Mouse (Mus musculus): Measurements from ENCODE around the gene Tor2a. TPM values are rescaled to one million over a fixed set of nuclear protein-coding genes. Genes with fewer than 3 reads are reported as not detected.

Gene Tor2a
- 10 to 100 TPM; 10.7 to 12.1 TPM for total RNA-seq (2021)
- long read RNA-seq, experiment 1, transcript Tor2a-206 (5 exons, 915 nt): minor isoform, 5 of 29 reads
- long read RNA-seq, experiment 1, transcript Tor2a-201 (5 exons, 1,536 nt): major isoform, 20 of 29 reads
- long read RNA-seq, experiment 1, partial matches to known transcripts: 0 of 29 reads
- long read RNA-seq, experiment 1, other reads (novel, unspliced or antisense): 3 of 29 reads
- long read RNA-seq, experiment 2, transcript Tor2a-201 (5 exons, 1,536 nt): major isoform, 13 of 21 reads
- long read RNA-seq, experiment 2, partial matches to known transcripts: 0 of 21 reads
- long read RNA-seq, experiment 2, other reads (novel, unspliced or antisense): 2 of 21 reads

DNA sequence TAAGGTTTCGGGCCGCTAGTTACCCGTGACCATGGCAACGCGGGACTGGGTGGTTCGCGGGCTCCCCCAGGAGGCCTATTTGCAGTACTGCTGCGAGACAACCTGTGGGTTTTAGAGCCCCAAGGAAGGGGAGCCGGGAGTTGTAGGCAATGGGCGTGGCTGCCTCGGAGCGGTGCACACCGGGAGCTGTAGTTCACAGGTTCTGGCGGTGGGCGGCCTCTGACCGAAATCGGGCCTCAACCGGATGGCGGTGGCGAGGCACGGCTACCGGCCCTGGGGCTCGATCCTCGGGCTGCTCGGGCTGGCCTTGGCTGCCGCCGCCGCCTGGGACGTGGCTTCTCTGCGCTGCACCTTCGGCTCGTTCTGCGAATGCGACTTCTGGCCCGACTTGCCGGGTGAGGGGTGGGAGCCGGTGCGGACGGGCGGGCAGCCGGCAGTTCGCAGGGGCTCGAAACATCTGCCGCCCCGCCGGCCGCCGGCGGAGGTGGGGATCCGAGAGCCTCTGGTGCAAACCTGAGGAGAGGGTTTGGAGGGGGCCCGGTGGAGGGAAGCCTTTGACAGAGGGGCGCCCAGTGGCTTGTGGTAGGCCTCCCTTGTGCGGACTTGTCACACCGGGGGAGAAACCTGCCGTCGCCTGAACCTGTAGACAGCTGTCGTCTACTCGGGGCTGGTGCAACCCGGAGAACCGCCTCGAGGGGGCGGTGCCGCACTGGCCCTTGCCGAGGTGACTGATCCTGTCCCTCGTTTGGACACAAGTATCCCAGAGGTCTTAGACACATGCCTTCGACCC, at the start of gene Tor2a:
Gene Tor2a, plus strand, starts transcription at position 179 of the 790 bp plus-strand sequence.
- DNase-seq: peak; percentile 97 to 98
- intact Hi-C loops (cut with DNase I): loop anchor here (1.0 kb wide), 1 partner anchor 44 kb away; the partner anchor contains the start of gene Cdk9

DNA sequence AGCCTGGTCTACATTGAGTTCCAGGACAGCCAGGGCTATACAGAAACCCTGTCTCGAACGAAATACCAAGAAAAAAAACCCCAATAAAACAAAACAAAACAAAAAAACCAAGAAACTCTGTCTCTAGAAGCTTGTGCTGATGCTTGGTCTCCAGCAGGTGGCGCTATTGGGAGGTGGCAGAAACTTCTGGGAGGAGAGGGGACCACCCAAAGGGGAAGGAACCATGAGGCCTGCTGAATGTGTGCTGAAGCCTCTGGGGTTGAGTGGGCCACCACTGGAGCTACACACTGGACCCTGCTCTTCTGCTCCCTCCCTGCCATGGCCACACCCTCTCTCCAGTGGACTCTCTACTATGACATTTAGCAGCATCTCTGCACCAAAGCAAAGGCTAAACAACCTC, 48.4 kb upstream of the Tor2a start:
- DNase-seq: peak; percentile 73 to 81
- intact Hi-C loops (cut with DNase I): no loop called here

DNA sequence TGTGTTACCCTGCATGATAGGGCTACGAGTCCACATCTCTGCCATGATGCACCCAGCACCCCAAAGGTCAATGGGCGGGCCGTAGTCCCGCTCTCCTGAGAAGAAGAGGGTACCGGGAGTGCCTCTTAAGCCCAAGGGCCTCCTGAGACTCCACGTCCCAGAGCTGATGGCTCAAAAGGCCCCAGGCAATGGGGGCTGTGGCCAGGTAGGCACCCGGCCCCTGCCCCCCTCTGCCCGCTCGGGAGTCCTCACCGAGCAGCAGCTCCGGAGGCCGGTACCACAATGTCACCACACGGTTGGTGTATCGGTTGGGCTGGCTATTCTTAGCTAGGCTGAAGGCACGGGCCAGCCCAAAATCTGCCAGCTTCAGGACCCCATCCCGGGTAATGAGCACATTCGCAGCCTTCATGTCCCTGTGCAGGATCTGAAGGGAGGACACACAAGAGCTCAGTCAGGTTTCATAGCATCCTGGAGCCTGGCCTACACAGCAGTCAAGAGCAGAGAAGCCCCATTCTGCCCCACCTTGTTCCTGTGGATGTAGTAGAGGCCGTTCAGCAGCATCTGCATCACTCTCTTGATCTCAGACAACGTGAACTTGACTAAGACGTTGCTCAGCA, 47.4 kb upstream of the Tor2a start:
- intact Hi-C loops (cut with DNase I): loop anchor here (5.0 kb wide), 1 partner anchor 143 kb away; no protein-coding TSS in a partner anchor
- DNase-seq: no peak

DNA sequence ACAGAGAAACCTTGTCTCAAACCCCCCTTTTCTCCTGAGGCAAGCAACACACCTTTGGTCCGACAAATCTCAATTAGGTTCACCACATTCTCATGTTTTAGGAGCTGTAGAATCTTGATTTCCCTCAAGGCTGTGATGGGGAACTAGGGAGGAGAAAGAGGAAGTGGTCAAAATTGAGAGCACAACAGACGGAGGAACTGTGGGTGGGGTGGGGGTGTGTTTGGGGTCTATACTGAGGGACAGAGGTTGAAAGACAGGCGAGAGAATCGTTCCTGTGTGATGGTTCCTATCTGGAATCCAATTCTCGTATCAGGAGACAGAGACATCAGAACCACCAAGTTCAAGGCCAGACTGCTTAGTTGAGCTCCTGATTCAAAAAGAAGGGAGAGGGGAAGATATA, 46.6 kb upstream of the Tor2a start:
- intact Hi-C loops (cut with DNase I): loop anchor here (5.0 kb wide), 1 partner anchor 142 kb away; no protein-coding TSS in a partner anchor
- no peak for DNase-seq

DNA sequence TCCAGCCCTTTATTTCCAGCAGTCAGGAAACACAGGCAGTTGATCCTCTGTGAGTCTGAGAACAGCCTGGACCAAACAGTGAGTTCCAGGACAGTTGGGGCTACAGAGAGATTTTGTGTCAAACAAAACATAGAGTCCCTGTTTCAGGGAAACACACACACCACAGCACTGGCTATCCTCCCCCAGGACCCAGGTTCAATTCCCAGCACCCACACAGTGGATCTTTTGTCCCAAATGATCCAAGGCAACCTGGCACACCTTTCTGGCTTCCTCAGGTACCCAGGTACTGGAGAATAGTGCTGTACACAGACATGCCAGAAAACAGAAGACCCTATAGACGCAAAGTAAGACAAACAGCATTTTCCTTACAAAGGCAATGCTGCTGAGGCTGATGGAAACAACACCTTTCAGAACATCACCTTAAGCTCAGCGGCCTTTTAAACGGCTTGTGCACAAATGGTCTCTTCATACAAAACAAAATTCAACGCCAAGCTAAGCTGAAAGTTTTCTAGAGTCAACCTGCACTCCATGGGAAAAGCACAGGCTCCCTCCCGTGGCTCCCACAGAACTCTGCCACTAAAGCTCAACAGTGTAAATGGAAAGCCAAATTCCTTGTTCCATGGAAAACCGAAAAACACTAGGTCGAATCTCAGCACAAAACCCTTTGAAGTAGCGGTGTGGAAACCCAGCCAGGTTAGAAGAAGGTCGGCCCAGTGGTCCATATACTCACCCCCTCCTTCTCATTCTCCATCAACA, 45.6 kb upstream of the Tor2a start:
- intact Hi-C loops (cut with DNase I): loop anchor here (2.0 to 5.0 kb wide), 2 partner anchors 17 to 141 kb away; no protein-coding TSS in a partner anchor
- no peak for DNase-seq

DNA sequence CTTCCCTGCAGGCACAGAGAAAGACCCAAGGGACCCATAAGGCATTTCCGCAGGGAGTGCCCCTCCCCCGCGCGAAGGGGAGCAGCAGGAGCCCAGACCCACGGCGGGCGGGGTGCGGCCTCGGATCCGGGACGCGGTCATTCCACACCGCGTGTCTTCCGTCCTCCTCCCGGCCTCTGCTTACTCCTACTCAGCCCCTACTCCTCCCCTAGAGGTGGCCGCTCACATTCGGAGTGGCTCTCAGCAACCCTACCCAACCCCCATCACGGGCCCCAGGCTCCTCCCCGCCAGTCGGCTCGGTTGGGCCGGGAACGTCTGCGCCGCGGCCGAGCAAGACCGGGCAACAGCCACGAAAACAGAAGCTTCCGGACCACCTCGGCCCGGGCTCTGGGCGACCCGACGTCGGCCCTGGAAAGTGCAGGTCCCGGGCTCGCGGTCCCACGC, 44.9 kb upstream of the Tor2a start:
- DNase-seq: peak; percentile 77 to 80
- intact Hi-C loops (cut with DNase I): loop anchor here (2.0 to 5.0 kb wide), 2 partner anchors 17 to 140 kb away; no protein-coding TSS in a partner anchor

DNA sequence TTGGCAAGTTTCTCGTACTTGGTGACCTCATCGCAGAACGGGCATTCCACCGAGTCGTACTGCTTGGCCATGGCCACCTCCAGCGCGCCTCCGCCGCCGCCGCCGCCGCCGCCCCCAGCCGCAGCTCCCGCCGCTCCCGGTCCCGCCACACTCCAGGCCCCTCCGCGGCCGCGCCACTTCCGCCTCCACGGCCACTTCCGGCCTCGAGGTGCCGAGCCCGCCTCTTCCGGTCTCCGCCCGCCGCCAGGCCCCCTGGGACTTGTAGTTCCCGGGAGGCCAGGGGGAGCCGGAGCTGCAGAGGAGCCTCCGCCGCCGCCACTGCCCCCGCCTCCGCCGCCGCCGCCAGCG, 44.5 kb upstream of the Tor2a start:
- intact Hi-C loops (cut with DNase I): loop anchor here (2.0 to 5.0 kb wide), 2 partner anchors 16 to 140 kb away; no protein-coding TSS in a partner anchor

DNA sequence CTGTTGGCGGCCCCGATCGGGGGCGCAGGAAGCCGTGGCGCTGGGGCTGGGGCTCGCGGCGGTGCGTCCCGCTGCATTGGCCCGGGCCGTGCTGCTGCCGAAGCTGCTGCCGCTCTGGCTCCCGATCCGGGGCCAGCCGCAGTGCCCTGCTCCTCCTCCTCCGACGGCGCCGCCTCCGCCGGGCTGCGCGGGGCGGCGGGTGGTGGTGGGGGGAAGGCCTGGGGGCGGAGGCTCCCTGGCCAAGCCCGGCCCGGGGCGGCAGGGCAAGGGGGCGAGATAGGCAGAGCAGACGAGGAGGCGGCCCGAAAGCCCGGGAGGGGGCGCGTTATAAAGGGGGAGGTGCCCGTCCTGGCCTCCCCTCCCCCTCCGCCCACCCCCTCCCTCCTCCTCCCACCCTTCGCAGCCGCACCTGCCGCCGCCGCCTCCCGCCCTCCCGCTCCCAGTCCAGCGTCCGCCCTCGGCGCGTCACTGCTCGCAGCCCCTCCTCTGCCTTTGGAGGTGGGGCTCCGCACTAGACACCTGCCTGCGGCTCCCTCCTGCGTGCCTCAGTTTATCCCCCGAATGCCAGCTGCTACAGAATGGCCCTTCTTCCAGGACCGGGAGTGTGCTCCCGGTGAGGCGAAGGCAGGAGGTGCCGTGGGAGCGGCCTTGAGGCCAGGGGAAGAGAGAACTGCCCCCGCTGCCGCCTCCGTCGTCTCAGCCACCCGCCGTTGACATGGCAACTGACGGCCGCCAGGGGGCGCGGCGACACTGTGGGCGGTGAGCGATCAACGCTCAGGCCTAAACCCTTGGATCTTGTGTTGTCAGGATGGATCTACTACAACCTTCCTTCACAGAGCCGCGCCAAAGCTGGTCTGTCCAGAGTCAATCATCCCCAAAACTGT, 43.9 kb upstream of the Tor2a start, which contains the start of gene Cdk9:
Gene Cdk9, minus strand, starts transcription at position 143 of the 884 bp plus-strand sequence.
- peak; percentile 95 to 97 for DNase-seq
- intact Hi-C loops (cut with DNase I): loop anchor here (1.0 to 5.0 kb wide), 3 partner anchors 16 to 139 kb away; partner anchors contain the start of gene Tor2a

More for the DNA sequence above, 44.5 kb upstream of the Tor2a start:
- peak; percentile 98 to 99 for DNase-seq

DNA sequence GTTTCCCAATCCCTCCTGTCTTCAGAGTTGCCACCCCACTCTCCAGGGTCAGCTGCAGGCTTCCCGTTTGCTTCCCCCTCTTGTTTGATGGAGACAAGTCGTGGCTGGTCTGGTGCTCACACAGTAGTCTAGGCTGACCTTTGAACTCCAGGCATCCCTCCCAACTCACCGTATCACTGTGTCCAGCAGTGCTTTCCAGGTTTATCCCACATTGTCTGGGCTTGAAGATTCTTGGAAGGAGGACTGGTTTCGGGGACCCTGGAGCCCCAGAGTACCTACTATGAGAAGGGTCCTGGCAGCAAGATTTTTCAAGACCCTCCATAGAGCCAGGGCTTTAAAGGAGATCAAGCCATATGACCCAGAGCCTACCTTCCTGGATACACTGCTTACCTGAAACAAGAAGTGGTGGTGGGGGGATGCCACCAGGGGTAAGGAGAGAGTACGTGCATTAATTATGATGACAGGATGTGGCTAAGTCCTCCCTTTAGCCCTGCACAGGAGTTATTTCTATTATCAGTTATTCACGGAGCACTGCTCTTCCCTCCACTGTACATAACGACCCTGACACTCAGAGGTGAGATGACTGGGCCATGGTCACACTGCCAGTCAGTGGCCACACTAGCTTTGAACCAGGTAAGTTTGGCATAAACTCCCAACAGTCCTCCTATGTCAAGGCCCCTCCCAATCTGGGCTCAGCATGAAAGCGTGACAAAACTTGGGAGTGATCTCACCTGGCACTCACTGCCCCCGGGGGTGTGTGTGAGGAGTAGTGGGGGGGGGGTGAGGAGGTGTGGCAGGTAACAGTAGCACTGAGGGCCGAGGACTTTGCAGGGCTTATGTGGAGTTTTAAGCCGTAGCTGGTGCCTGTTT, 42.7 kb upstream of the Tor2a start:
- intact Hi-C loops (cut with DNase I): loop anchor here (5.0 kb wide), 1 partner anchor 138 kb away; no protein-coding TSS in a partner anchor
- no peak for DNase-seq

DNA sequence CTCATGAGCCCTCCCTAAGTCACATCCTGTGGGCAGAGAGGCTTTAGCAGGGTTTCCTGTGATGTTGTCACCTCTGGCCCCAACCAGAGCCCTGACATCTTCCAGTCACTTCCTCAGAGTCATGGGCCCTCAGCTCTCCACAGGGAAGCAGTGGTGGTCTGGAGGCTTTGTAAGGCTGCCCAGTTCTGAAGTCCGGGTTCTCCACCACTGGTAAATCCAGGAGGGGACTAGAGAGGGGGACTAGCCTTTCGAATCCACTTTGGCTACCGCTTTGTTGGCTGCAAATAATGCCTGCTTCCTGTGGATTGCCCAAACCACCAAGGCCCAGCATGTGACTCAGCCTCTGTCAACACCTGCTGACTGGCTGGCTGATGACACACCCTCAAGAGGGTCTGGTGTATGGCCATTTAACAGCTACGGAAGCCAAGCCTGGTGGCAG, 42.0 kb upstream of the Tor2a start:
- intact Hi-C loops (cut with DNase I): loop anchor here (5.0 kb wide), 1 partner anchor 137 kb away; no protein-coding TSS in a partner anchor
- peak in 1 of 2 experiments; percentile 43 for DNase-seq

DNA sequence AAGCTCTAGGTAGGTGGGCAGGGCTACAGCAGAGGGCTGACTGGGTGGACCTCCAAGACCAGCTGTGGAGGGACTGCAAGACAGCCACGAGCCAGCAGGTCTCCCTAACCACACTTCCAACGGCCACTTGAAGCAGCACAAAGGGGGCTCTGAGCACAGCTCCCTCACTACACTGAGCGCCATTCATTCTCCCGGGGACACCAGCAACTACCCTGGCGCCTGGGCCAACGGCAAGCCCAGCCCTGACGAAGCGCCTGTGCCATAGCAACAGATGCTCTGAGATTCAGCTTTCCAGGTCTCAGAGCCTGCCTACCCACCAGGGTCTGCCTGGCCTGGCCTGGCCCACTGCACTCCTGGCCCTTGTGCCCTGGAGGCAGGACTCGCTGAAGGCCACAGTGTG, 38.3 kb upstream of the Tor2a start:
- intact Hi-C loops (cut with DNase I): no loop called here
- DNase-seq: no peak

DNA sequence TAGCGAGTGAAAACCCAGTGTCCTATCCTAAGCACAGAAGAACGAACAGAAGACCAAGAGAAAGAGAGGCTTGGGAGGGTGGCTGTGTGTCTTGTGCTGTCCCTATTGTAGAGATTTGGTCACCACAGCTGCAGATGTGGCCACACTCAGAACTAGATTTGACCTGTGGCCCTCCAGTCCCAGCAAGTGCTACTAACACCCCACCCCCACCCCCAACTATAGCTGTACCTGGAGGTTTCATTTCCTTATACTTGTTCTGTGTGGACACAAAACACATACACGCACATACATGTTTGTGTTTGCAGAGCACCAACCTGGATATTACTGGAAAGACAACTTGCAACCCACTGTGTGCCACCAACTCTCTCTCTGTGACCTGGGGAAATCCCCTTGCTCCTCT, 37.0 kb upstream of the Tor2a start:
- intact Hi-C loops (cut with DNase I): no loop called here
- DNase-seq: no peak

DNA sequence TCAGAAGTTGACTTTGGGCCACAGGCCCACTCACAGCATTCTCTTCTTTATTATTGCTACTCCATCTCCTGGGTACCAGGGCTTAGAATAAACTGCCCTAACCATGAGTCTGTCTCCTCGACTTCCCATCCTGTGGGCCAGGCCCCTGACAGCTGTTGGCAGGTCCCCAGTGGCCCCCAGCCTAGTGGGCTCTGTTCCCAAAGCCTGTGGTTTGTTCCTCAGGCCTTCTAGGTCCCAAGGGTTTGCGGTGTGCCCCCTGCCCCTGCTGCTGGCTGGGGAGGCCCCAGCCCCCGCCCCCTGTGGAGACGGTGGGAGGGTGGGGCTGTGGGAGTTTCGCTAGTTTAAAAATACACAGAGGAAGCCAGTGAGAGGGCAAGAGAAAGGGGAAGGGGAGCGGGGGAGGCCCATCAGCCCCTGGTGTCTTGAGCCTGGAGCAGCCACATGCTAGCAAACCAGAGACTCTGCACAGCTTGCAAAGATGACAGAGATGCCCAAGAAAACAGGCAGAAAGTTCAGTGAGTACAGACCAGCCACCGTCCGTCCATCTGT, 36.3 kb upstream of the Tor2a start, which contains the start of gene Sh2d3c:
Gene Sh2d3c, plus strand, starts transcription at position 375 of the 549 bp plus-strand sequence.
- peak in 1 of 2 experiments; percentile 55 for DNase-seq
- intact Hi-C loops (cut with DNase I): no loop called here

DNA sequence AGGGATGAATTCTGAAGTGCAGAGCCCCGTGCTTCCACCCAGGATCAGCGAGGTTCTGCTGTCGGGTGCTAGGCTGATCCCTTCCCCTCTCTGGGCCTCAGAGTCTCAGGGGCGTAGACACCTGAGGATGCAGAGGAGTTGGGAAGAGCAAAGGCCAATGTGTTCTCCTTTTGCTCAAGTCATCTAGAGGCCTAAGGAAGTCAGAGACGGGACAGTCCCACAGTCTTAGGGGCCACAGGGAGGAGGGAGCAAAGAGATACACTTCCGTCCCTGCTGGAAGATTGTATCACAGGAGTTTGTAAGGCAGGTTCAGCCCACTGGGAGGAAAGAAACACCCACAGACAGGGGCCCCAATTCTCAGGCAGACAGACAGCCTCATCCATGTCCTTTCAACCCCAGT, 35.0 kb upstream of the Tor2a start:
- DNase-seq: no peak
- intact Hi-C loops (cut with DNase I): no loop called here

DNA sequence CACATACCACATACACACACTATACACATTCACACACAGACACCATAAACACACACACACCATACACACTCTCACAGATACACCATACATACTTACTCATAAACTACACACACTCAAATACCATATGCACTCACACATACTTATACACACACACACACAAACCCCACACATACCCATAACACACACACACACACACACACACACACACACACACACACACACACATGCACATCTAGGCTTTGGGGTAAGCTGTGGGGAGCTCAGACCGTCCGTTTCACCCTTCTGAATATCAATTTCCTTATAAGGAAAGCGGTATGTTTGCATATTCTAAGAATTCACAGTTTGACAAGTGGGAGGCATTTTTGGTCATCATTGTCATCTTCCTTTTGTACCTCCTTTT, 34.5 kb upstream of the Tor2a start:
- DNase-seq: no peak
- intact Hi-C loops (cut with DNase I): no loop called here

DNA sequence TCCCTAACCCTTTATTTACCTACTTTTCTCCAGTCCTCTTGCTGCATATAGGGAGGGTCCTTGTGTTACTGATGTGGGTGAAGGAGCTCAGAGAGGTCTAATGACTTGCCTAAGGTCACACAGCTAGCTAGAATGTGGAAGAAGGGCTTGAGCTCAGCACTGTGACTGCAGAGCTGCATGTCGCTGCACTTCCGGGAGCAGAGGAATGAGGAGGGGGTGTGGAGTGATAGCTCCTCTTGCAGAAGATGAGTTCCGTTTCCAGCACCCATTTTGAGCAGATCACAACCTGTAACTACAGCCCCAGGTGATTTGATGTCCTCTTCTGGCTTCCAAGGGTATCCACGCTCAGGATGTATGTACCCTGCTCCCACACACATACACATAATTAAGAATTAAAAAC, 32.9 kb upstream of the Tor2a start:
- intact Hi-C loops (cut with DNase I): no loop called here

More for the DNA sequence above, 32.9 kb upstream of the Tor2a start:
- no peak for DNase-seq
